Mouse (Mus musculus) megakaryocyte, adult 5-6 weeks (primary cell): ENCODE data around the gene Pcbp4. TPM values are rescaled to one million over a fixed set of nuclear protein-coding genes. Genes with fewer than 3 reads are reported as not detected.
"Not testable (repeated sequence)": the region's sequence is repeated elsewhere in the genome, so short reads cannot be mapped to it uniquely, and the experiment has no call there.

Experiments
- ATAC-seq: 2 replicates; pipeline ENCODE4 v1.8.0; 2016; ENCODE audit warnings: mild to moderate bottlenecking, inconsistent platforms; ENCODE audit not compliant: poor library complexity, severe bottlenecking
- total RNA-seq, 2 experiments: library from RNA; stranded (forward) in 1 of 2; stranded (reverse) in 1 of 2; fragments of 153-499, 151-499 nt in 1 of 2; fragments of 221-1000, 200-1000 nt in 1 of 2; gene quantifications; 2 replicates each; pipeline versions ENCODE4 v1.2.3 to v1.2.4; 2015 to 2017

Pcbp4 gene
- total RNA-seq, 2 experiments from 2014 or later: 1.5 to 4.0 TPM

- no peak for ATAC-seq
These were observed 27.4 kb downstream of the Pcbp4 start for GRCm38 (mm10) chr9:106480541-106480940.

DNA sequence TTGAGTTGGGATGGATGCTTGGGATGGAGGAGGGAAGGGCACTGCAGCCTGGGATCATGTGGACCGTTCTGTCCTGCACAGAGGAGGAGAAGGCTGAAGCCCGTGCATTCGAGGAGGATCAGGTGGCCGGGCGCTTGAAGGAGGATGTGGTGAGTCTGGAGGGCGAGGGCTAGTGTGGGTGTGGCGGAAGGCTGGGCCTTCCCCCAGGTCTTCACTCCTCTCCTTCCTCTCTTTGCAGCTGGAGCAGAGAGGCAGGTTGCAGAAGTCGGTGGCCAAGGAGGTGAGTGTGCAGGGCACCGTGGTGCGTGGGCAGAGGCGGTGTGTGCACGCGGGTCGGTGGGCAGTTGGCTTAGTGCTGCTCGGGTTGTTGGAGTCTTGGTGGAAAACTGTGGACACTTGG, 28.0 kb downstream of the Pcbp4 start:
- peak; percentile 39 for ATAC-seq

- no peak for ATAC-seq
These were observed 28.6 kb downstream of the Pcbp4 start for GRCm38 (mm10) chr9:106481676-106482075.

DNA sequence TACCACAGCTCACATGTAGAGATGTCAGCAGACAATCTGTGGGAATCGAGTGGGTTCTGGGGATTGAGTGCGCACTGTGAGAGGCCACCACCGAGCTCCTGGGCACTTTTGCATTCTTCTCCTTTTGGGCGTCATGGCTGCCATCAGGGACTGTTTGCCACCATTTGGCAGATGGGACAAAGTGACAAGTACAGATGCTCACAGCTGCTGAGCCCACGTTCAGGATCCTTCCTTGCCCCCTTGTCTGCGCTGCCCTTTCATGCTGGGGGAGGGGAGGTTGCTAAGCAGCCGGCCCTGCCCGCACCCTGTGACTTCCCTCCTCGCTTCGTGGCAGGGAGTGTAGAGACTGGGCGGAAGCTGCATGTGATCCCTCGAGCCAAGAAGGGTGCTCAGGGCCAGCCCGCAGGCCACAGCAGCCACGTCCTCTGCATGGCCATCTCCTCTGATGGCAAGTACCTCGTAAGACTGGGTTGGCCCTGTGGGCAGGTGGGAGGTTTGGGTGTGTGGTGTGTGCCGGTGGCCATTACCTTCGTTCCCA, 29.6 kb downstream of the Pcbp4 start:
- ATAC-seq: no peak

GRCm38 (mm10) chr9:106483136-106483535, 30.0 kb downstream of the Pcbp4 start:
- no peak for ATAC-seq

GRCm38 (mm10) chr9:106483606-106484005, 30.5 kb downstream of the Pcbp4 start:
- no peak for ATAC-seq

- no peak for ATAC-seq
These were observed 32.0 kb downstream of the Pcbp4 start for GRCm38 (mm10) chr9:106485076-106485475.

DNA sequence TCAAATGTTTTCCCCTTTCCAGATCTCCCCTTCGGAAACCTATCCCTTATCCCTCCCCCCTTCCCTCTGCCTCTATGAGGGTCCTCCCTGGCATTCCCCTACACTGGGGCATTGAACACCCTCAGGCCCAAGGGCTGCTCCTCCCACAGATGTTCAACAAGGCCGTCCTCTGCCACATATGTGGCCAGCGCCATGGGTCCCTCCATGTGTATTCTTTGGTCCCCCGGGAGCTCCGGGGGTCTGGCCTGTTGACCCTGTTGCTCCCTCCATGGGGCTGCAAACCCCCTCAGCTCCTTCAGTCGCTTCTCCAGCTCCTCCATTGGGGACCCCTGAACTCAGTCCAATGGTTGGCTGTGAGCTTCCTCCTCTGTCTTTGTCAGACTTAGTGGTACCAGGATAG, 34.5 kb downstream of the Pcbp4 start:
- ATAC-seq: not testable (repeated sequence)

- ATAC-seq: no peak
These were observed 46.6 kb downstream of the Pcbp4 start, which contains the start of gene Iqcf1 for GRCm38 (mm10) chr9:106499667-106500066. Gene Iqcf1 (plus strand): TSS chr9:106499967.

- ATAC-seq: no peak
These were observed 48.8 kb downstream of the Pcbp4 start for GRCm38 (mm10) chr9:106501846-106502245.

DNA sequence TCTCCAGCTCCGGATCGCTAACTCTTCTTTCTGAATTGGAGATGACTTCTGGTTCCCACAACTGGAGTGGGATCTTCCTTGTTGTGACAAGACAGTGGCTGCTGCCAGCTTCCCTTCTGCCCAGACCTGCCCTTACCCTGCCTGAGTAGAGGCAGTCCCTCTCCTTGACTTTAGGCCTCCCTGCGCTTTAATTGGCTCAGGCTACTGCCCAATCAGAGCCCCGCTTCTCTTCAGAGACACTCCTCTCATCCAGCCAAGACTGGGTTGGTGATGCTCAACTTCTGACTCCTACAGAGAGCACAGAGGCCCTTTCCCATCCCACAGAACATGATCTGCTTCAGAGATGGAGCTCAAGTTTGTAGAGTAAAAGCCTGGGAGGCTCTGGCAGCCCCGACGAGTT, 51.2 kb downstream of the Pcbp4 start:
- ATAC-seq: no peak

DNA sequence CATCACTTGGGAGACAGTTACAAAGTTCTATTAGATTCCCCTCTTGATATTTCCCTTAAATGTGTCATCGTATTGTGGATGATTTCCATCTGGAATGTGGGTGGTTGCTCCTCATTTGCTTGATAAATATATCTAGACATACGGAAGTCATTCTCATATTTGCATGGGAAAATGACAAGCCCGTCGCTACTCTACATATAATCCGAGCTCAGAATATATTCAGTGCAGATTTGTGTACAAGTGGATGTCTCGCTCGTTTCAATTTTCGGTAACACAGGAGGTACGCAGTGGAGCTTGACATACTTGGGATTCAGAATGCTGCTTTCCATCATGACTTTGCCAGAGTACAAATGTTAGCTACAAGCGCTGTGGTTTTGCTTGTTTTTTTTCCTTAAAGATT, 56.3 kb downstream of the Pcbp4 start:
- ATAC-seq: no peak

- no peak for ATAC-seq
These were observed 59.8 kb downstream of the Pcbp4 start for GRCm38 (mm10) chr9:106512729-106513450.

GRCm38 (mm10) chr9:106513566-106513965, 60.5 kb downstream of the Pcbp4 start:
- ATAC-seq: no peak

Other genes starting within 250 kb of the Pcbp4 start
- 47.5 and 51.3 TPM in 2 replicates for gene Tlr9, start 230.7 kb upstream of the Pcbp4 start, total RNA-seq (2015)
- gene Tlr9, start 230.7 kb upstream of the Pcbp4 start, total RNA-seq (2017): 7.4 and 10.9 TPM in 2 replicates
- gene Alas1, start 204.6 kb upstream of the Pcbp4 start, total RNA-seq (2015): 84.6 and 91.1 TPM in 2 replicates
- 110 and 116 TPM in 2 replicates for gene Alas1, start 204.6 kb upstream of the Pcbp4 start, total RNA-seq (2017)
- gene Poc1a, start 172.2 kb upstream of the Pcbp4 start, total RNA-seq (2015): 26.7 and 37.1 TPM in 2 replicates
- 15.7 and 23.1 TPM in 2 replicates for gene Poc1a, start 172.2 kb upstream of the Pcbp4 start, total RNA-seq (2017)
- gene Dusp7, start 84.7 kb upstream of the Pcbp4 start, total RNA-seq (2015): 71.0 and 83.1 TPM in 2 replicates
- gene Dusp7, start 84.7 kb upstream of the Pcbp4 start, total RNA-seq (2017): 28.1 and 35.0 TPM in 2 replicates
- 1,974 and 2,078 TPM in 2 replicates for gene Rpl29, start 23.8 kb upstream of the Pcbp4 start, total RNA-seq (2015)
- 1,150 and 1,200 TPM in 2 replicates for gene Rpl29, start 23.8 kb upstream of the Pcbp4 start, total RNA-seq (2017)
- 1.4 and 4.8 TPM in 2 replicates for gene Acy1, start 15.0 kb upstream of the Pcbp4 start, total RNA-seq (2015)
- gene Acy1, start 15.0 kb upstream of the Pcbp4 start, total RNA-seq (2017): 3.5 and 4.8 TPM in 2 replicates
- 7.7 and 8.2 TPM in 2 replicates for gene Abhd14b, start 5.8 kb upstream of the Pcbp4 start, total RNA-seq (2015)
- gene Abhd14b, start 5.8 kb upstream of the Pcbp4 start, total RNA-seq (2017): 2.9 and 3.2 TPM in 2 replicates
- 3.2 and 3.9 TPM in 2 replicates for gene Abhd14a, start 5.6 kb upstream of the Pcbp4 start, total RNA-seq (2015)
- 2.2 and 4.2 TPM in 2 replicates for gene Abhd14a, start 5.6 kb upstream of the Pcbp4 start, total RNA-seq (2017)
- gene Gpr62, start 12.6 kb downstream of the Pcbp4 start, total RNA-seq (2015): not detected in 2 replicates
- not detected in 2 replicates for gene Gpr62, start 12.6 kb downstream of the Pcbp4 start, total RNA-seq (2017)
- gene Rrp9, start 22.7 kb downstream of the Pcbp4 start, total RNA-seq (2015): 3.6 and 6.3 TPM in 2 replicates
- gene Rrp9, start 22.7 kb downstream of the Pcbp4 start, total RNA-seq (2017): 10.0 and 16.0 TPM in 2 replicates
- gene Parp3, start 23.7 kb downstream of the Pcbp4 start, total RNA-seq (2015): 14.3 and 19.2 TPM in 2 replicates
- 26.7 and 29.7 TPM in 2 replicates for gene Parp3, start 23.7 kb downstream of the Pcbp4 start, total RNA-seq (2017)
- gene Iqcf1, start 46.7 kb downstream of the Pcbp4 start, total RNA-seq (2015): not detected in 2 replicates
- not detected in 2 replicates for gene Iqcf1, start 46.7 kb downstream of the Pcbp4 start, total RNA-seq (2017)
- not detected in 2 replicates for gene Iqcf5, start 61.3 kb downstream of the Pcbp4 start, total RNA-seq (2015)
- gene Iqcf5, start 61.3 kb downstream of the Pcbp4 start, total RNA-seq (2017): not detected in 2 replicates
- not detected in 2 replicates for gene Iqcf3, start 108.3 kb downstream of the Pcbp4 start, total RNA-seq (2015)
- gene Iqcf3, start 108.3 kb downstream of the Pcbp4 start, total RNA-seq (2017): not detected in 2 replicates
- gene Iqcf4, start 117.7 kb downstream of the Pcbp4 start, total RNA-seq (2015): not detected in 2 replicates
- gene Iqcf4, start 117.7 kb downstream of the Pcbp4 start, total RNA-seq (2017): not detected in 2 replicates
- not detected in 2 replicates for gene Iqcf6, start 173.3 kb downstream of the Pcbp4 start, total RNA-seq (2015)
- not detected in 2 replicates for gene Iqcf6, start 173.3 kb downstream of the Pcbp4 start, total RNA-seq (2017)
- not detected in 2 replicates for gene Grm2, start 202.8 kb downstream of the Pcbp4 start, total RNA-seq (2015)
- not detected in 2 replicates for gene Grm2, start 202.8 kb downstream of the Pcbp4 start, total RNA-seq (2017)
- 9.6 and 14.1 TPM in 2 replicates for gene Tex264, start 232.6 kb downstream of the Pcbp4 start, total RNA-seq (2015)
- gene Tex264, start 232.6 kb downstream of the Pcbp4 start, total RNA-seq (2017): 16.3 and 18.3 TPM in 2 replicates